Mouse (Mus musculus) kidney, adult 11 months (tissue): ENCODE results near the gene Msi2.

ENCODE experiments used
- DNase-seq: peaks from one replicate; pipeline ENCODE4 v3.0.0; 2022

Gene Msi2

GRCm38 (mm10) chr11:88431363-88432269 is 286.7 kb downstream of the Msi2 start:
- no peak for DNase-seq

- DNase-seq = no peak
Observed at GRCm38 (mm10) chr11:88430292-88430691, 288.0 kb downstream of the Msi2 start.

- DNase-seq = no peak
Observed at GRCm38 (mm10) chr11:88429680-88430079, 288.6 kb downstream of the Msi2 start.

GRCm38 (mm10) chr11:88425631-88426101 is 292.6 kb downstream of the Msi2 start:
- no peak for DNase-seq

GRCm38 (mm10) chr11:88424034-88424767 is 294.1 kb downstream of the Msi2 start:
- no peak for DNase-seq

GRCm38 (mm10) chr11:88421057-88421578 is 297.2 kb downstream of the Msi2 start:
- no peak for DNase-seq

GRCm38 (mm10) chr11:88419657-88420366 is 298.5 kb downstream of the Msi2 start:
- DNase-seq = no peak

- no peak for DNase-seq
Observed at GRCm38 (mm10) chr11:88419064-88419463, 299.2 kb downstream of the Msi2 start.

GRCm38 (mm10) chr11:88414157-88414870 is 304.0 kb downstream of the Msi2 start:
- DNase-seq = no peak

GRCm38 (mm10) chr11:88412423-88413094 is 305.8 kb downstream of the Msi2 start:
- DNase-seq = peak; percentile 43

- DNase-seq = no peak
Observed at GRCm38 (mm10) chr11:88408305-88408704, 310.0 kb downstream of the Msi2 start.

GRCm38 (mm10) chr11:88406408-88406915 is 311.9 kb downstream of the Msi2 start:
- DNase-seq = peak; percentile 73

- DNase-seq = peak; percentile 49
Observed at GRCm38 (mm10) chr11:88404816-88405613, 313.3 kb downstream of the Msi2 start.

GRCm38 (mm10) chr11:88404247-88404677 is 314.1 kb downstream of the Msi2 start:
- peak; percentile 53 for DNase-seq

- DNase-seq = no peak
Observed at GRCm38 (mm10) chr11:88402290-88402689, 316.0 kb downstream of the Msi2 start.

- DNase-seq = no peak
Observed at GRCm38 (mm10) chr11:88401333-88401732, 317.0 kb downstream of the Msi2 start.

GRCm38 (mm10) chr11:88400926-88401325 is 317.4 kb downstream of the Msi2 start:
- DNase-seq = no peak

GRCm38 (mm10) chr11:88400235-88400634 is 318.1 kb downstream of the Msi2 start:
- peak; percentile 59 for DNase-seq

GRCm38 (mm10) chr11:88399431-88399830 is 318.9 kb downstream of the Msi2 start:
- DNase-seq = no peak

GRCm38 (mm10) chr11:88399028-88399427 is 319.3 kb downstream of the Msi2 start:
- DNase-seq = no peak
